Mouse (Mus musculus) heart, embryonic 11.5 days (tissue): ENCODE data around the gene Rfk. TPM values are rescaled to one million over a fixed set of nuclear protein-coding genes. Genes with fewer than 3 reads are reported as not detected.

Source experiments
- ATAC-seq: fragments of 200-750 bp; cut with Nextera tagmentation; replicated peaks from 2 replicates; pipeline ENCODE4 v1.8.0; 2017; ENCODE audit warnings: moderate library complexity; ENCODE audit not compliant: insufficient number of reproducible peaks, low FRiP score, low TSS enrichment
- H3K27ac ChIP-seq: fragments of 300-500 bp; sonication (generic); 2 replicates; pipeline ENCODE4 v1.5.1; 2014; ENCODE audit warnings: mild to moderate bottlenecking, low read depth, low read length
- H3K27me3 ChIP-seq: fragments of 300-500 bp; sonication (generic); 2 replicates; pipeline ENCODE4 v1.6.1; 2014; ENCODE audit warnings: mild to moderate bottlenecking, low read length, mixed read lengths; ENCODE audit not compliant: control insufficient read depth, insufficient read depth
- H3K36me3 ChIP-seq: fragments of 300-500 bp; sonication (generic); 2 replicates; pipeline ENCODE4 v1.6.1; 2014; ENCODE audit warnings: mild to moderate bottlenecking, low read length, moderate library complexity, mixed read lengths; ENCODE audit not compliant: control insufficient read depth, insufficient read depth
- H3K4me1 ChIP-seq: fragments of 300-500 bp; sonication (generic); 2 replicates; pipeline ENCODE4 v1.6.1; 2014; ENCODE audit warnings: low read length; ENCODE audit not compliant: control insufficient read depth, insufficient read depth
- H3K4me2 ChIP-seq: fragments of 300-500 bp; sonication (generic); 2 replicates; pipeline ENCODE4 v1.6.1; 2014; ENCODE audit warnings: mild to moderate bottlenecking, moderate library complexity
- H3K4me3 ChIP-seq: fragments of 300-500 bp; sonication (generic); 2 replicates; pipeline ENCODE4 v1.5.1; 2014; ENCODE audit warnings: low read depth, low read length
- H3K9ac ChIP-seq: fragments of 300-500 bp; sonication (generic); 2 replicates; pipeline ENCODE4 v1.6.1; 2014; ENCODE audit warnings: mild to moderate bottlenecking, low read depth, low read length, moderate library complexity
- H3K9me3 ChIP-seq: fragments of 300-500 bp; sonication (generic); replicated peaks from 2 replicates; pipeline ENCODE4 v1.6.1; 2016; ENCODE audit warnings: low read length; ENCODE audit not compliant: control insufficient read depth
- WGBS: fragments of 180-500 bp; shearing (Covaris S2); extraction: QIAGEN DNeasy Blood & Tissue Kit; methylation state at CpG from one replicate; pipeline ENCODE4 v1.1.7; 2014; ENCODE audit not compliant: insufficient replicate concordance; 5-methylcytosine and 5-hydroxymethylcytosine counted together
- polyA plus RNA-seq: library from polyadenylated mRNA; unstranded; fragments of >200 nt; fragmentation: Nextera tagmentation; extraction: Ambion mirVana; gene quantifications from 2 replicates; pipeline ENCODE4 v1.2.1, GENCODE M21; 2014

Gene Rfk
- polyA plus RNA-seq, result 60.4 and 61.3 TPM in 2 replicates

DNA sequence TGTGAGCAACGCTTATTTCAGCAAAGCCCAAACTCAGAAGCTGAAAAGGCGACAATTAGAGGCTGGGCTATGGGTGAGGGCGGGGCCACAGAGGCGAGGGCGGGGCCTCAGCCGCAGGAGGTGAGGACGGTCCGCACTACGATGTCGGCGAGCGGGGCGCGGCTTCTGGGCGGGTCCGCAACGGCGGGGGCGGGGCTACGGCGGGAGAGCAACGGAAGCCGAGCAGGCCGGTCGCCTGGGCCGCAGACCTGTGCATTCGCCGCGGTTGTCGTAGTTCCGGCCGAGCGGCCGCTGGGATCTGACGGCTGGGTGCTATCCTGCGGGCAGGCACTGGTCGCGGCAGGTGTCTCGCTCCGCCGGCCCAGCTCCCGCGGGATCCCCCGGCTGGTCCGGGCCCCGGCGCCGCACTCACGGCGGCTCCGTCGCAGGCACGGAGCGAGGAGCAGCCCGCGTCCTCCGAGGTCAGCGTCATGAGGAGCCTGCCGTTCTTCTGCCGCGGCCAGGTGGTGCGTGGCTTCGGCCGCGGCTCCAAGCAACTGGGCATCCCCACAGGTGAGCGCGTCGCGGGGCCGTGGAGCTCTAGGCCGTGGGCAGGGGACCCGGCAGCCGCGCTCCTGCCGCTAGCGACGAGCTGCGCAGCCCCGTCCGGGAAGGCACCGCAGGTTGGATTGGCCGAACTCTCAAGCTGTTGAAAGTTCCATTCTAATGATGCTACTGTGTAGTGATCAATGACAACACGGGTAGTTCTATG is at the start of gene Rfk:
Gene Rfk, plus strand, starts transcription at position 203 of the 751 bp plus-strand sequence.
- peaks cover 3% of the 10 kb centered on the region; the same call in 1 of the 2 replicates for H3K4me1 ChIP-seq
- peak; percentile 98 for ATAC-seq
- H3K9ac ChIP-seq, result peak within 1 kb of the TSS; percentile 86
- peak within 1 kb of the TSS; percentile 62; the same call in 1 of the 2 replicates for H3K27ac ChIP-seq
- no peaks in the 10 kb centered on the region for H3K36me3 ChIP-seq
- H3K27me3 ChIP-seq, result peaks cover 6% of the 10 kb centered on the region; the same call in 1 of the 2 replicates
- H3K4me2 ChIP-seq, result peak within 1 kb of the TSS; percentile 70
- WGBS, result under 1% methylated on average over 61 of the region's 83 CpGs
- peak within 1 kb of the TSS; percentile 84 for H3K4me3 ChIP-seq
- no peaks in the 10 kb centered on the region for H3K9me3 ChIP-seq

DNA sequence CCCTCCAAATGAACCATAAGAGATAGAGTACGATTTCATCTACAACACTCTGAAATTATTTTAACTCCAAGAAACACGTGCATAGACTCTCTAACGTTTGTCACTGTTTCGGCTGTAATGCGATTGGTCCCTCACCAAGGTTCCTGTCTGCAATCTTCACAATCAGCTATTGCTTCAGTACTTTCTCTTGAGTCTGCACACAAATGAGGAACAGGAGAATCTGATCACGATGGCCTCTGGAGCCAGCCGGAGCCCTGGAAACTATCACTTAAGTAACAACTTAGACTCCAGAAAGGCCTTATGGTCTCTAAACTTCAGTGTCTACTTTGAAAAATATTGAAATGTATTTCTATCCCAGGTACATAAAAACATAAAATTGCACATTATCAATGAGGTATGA is 49.0 kb upstream of the Rfk start:
- no peaks in the 10 kb centered on the region for H3K9me3 ChIP-seq
- WGBS, result 88% methylated on average over 7 of the region's 7 CpGs
- H3K4me2 ChIP-seq, result no peak overlapping the region
- H3K4me1 ChIP-seq, result 0 out of 2 replicates have a peak, but pooled peaks cover 3% of the 10 kb centered on the region
- no peak overlapping the region for H3K4me3 ChIP-seq
- H3K27me3 ChIP-seq, result no peaks in the 10 kb centered on the region; the same call in 1 of the 2 replicates
- H3K9ac ChIP-seq, result no peak overlapping the region
- no peak for ATAC-seq
- H3K27ac ChIP-seq, result no peak overlapping the region
- no peaks in the 10 kb centered on the region for H3K36me3 ChIP-seq

GRCm38 (mm10) chr19:17346716-17347474 is 46.9 kb upstream of the Rfk start:
- H3K9ac ChIP-seq, result no peak overlapping the region
- no peaks in the 10 kb centered on the region for H3K36me3 ChIP-seq
- H3K4me3 ChIP-seq, result no peak overlapping the region
- ATAC-seq, result no peak
- no peaks in the 10 kb centered on the region for H3K9me3 ChIP-seq
- H3K4me1 ChIP-seq, result 0 out of 2 replicates have a peak, but pooled peaks cover 9% of the 10 kb centered on the region
- no peak overlapping the region for H3K27ac ChIP-seq
- H3K27me3 ChIP-seq, result no peaks in the 10 kb centered on the region; the same call in 1 of the 2 replicates
- no peak overlapping the region for H3K4me2 ChIP-seq
- WGBS, result 100% methylated on average over 3 of the region's 3 CpGs

GRCm38 (mm10) chr19:17347852-17348251 is 46.0 kb upstream of the Rfk start:
- H3K36me3 ChIP-seq, result no peaks in the 10 kb centered on the region
- no peaks in the 10 kb centered on the region for H3K27me3 ChIP-seq
- no peak overlapping the region for H3K4me2 ChIP-seq
- no peaks in the 10 kb centered on the region for H3K9me3 ChIP-seq
- no peak overlapping the region for H3K4me3 ChIP-seq
- H3K4me1 ChIP-seq, result 0 out of 2 replicates have a peak, but pooled peaks cover 9% of the 10 kb centered on the region
- ATAC-seq, result no peak
- no peak overlapping the region for H3K27ac ChIP-seq
- H3K9ac ChIP-seq, result no peak overlapping the region
- WGBS, result 80% methylated on average over 2 of the region's 2 CpGs

DNA sequence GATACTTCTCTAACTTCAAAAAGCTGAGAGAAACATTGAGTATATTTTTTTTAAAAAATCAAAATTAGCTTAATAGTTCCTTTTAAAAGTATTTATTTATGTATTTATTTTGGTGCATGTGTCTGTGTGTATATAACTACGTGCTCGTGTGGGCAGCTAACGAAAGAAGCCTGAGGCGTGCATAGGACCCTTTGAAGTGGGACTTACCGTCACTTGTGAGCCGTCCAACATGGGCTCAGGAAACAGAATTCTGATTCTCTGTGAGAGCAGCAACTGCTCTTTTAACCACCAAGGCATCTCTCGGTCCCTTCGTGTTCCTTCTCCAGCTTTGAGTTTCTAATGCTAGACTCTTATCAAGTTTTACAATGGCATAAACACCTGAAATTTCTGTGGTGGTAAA is 40.1 kb upstream of the Rfk start:
- H3K36me3 ChIP-seq, result no peaks in the 10 kb centered on the region
- H3K4me1 ChIP-seq, result peaks cover 17% of the 10 kb centered on the region; the same call in 1 of the 2 replicates
- peak overlapping the region; percentile 73; the same call in 1 of the 2 replicates for H3K4me3 ChIP-seq
- ATAC-seq, result no peak
- no peak overlapping the region for H3K9ac ChIP-seq
- no peaks in the 10 kb centered on the region for H3K27me3 ChIP-seq
- 80% methylated on average over 8 of the region's 8 CpGs for whole genome bisulfite sequencing
- no peak overlapping the region for H3K27ac ChIP-seq
- H3K4me2 ChIP-seq, result peak overlapping the region; percentile 84; the same call in 1 of the 2 replicates
- H3K9me3 ChIP-seq, result no peaks in the 10 kb centered on the region

DNA sequence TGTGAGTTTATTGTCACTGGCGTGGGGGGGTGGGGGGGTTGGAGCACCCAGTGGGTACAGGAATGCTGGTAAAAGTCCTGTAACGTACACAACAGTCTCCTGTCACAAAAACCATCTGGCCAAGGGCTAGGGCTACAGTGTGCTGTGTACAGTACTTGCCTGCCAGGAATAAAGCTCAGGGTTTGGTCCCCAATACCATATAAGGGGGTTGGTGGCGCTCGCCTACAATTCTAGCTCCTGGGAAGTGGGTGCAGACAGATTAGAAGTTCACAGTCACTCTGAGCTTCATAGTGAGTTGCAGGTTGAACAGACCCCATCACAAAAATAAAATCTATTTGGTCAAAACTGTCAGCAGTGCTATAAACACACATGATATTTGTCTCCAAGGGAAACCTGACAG is 39.5 kb upstream of the Rfk start:
- ATAC-seq, result no peak; the same call in 1 of the 2 replicates
- Histone ChIP-seq H3K27ac (no peak overlapping the region), H3K36me3 (no peaks in the 10 kb centered on the region), H3K9me3 (no peaks in the 10 kb centered on the region), H3K4me2 (peak overlapping the region; percentile 84), H3K4me3 (peak overlapping the region; percentile 73), H3K27me3 (no peaks in the 10 kb centered on the region), H3K4me1 (peaks cover 17% of the 10 kb centered on the region; the same call in 1 of the 2 replicates), H3K9ac (no peak overlapping the region)
- 61% methylated on average over 4 of the region's 4 CpGs for WGBS

DNA sequence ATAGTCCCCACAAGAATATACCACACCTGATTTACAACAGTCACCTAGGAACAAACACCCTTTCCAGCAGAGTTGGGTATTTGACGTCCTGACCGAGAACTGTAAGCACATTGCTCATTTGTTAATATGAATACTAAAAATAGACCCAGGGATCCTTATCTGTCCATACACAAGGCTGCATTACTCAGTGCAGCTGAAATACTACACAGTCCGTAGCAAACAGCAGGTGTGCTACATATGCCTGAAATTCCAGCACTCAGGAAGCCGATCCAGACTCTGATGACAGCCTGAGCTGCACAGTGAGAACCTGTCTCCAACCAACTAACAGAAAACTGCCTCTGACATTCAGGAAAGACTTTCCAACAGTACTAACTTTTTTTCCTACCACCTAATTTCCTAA is 39.0 kb upstream of the Rfk start:
- 19% methylated on average over 4 of the region's 4 CpGs for WGBS
- H3K4me1 ChIP-seq, result peaks cover 15% of the 10 kb centered on the region; the same call in 1 of the 2 replicates
- H3K9ac ChIP-seq, result peak overlapping the region; percentile 17; the same call in 1 of the 2 replicates
- peak overlapping the region; percentile 84 for H3K4me2 ChIP-seq
- H3K36me3 ChIP-seq, result no peaks in the 10 kb centered on the region
- no peaks in the 10 kb centered on the region for H3K9me3 ChIP-seq
- ATAC-seq, result 0 out of 2 replicates have a peak, but pooled peaks have one; percentile 55
- H3K27me3 ChIP-seq, result 0 out of 2 replicates have a peak, but pooled peaks cover under 1% of the 10 kb centered on the region
- peak overlapping the region; percentile 73 for H3K4me3 ChIP-seq
- no peak overlapping the region for H3K27ac ChIP-seq

DNA sequence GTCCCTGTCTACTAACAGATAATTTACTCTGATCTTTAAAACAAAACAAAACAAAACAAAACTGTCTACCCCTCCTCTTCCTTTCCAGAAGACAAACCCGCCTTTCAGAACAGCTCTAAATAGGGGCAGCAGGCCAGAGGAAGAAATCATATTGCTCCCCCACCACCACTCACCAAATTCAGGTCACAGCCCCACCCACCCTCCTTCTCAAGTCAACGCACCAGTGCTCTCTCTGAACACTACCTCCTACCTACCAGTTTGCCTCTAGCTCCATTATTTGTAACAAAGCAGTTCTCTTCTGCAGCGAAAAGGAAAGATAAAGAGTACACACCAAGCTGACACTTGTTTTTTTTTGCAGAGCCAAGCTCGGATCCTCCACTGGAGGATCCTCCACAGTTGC is 38.5 kb upstream of the Rfk start:
- 28% methylated on average over 4 of the region's 4 CpGs for WGBS
- peak overlapping the region; percentile 73 for H3K9ac ChIP-seq
- no peak overlapping the region for H3K27ac ChIP-seq
- H3K4me1 ChIP-seq, result peaks cover 14% of the 10 kb centered on the region; the same call in 1 of the 2 replicates
- no peaks in the 10 kb centered on the region for H3K36me3 ChIP-seq
- 0 out of 2 replicates have a peak, but pooled peaks cover 2% of the 10 kb centered on the region for H3K27me3 ChIP-seq
- peak overlapping the region; percentile 73 for H3K4me3 ChIP-seq
- peak overlapping the region; percentile 84 for H3K4me2 ChIP-seq
- ATAC-seq, result no peak
- H3K9me3 ChIP-seq, result no peaks in the 10 kb centered on the region
